ENCODE assay signal across 34 mouse cellular contexts in the genomic region with DNA sequence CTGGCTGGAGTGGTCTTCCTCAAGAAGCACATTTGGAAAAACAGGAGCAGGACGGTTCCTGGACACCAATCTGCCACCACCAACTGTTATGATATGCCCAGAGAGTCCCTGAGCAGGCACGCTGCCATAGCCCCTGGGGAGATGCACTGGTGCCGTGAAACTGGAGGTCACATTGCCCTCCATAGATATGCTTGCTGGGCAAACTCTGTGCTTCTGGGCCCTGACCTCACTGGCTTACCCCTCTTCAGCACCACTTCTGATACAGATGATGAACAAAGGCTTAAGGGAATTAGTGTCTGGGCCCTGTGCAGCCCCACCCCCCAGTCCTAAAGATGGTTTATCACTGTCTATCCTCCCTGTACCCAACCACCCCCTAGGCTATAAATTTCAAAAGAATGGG. TPM values are rescaled to one million over a fixed set of nuclear protein-coding genes. Genes with fewer than 3 reads are reported as not detected.
DNase-seq lines count a peak whose midpoint lies in the region; ATAC-seq lines count a peak whose summit lies in the region.
"Had no signal": no experiment of that assay in that cellular context is flagged by ENCODE, and none has a peak within 500 bp of the region (broad histone marks: within the 10 kb centered on the region; RNA-seq: fewer than 3 reads in every experiment).

No protein-coding gene starts in this region.

- no peak overlapping the region for H3K4me2 ChIP-seq in heart, embryonic 13.5 days
- no peak overlapping the region for H3K4me2 ChIP-seq in hindbrain, embryonic 16.5 days (ENCODE audit: low read length)
- H3K4me2 ChIP-seq: embryonic facial prominence, embryonic 13.5 days; intestine, embryonic 15.5 days; lung, embryonic 14.5 days; neural tube, embryonic 12.5 days; stomach, embryonic 15.5 days had no signal

- 29% methylated on average over 3 of the region's 3 CpGs for WGBS in heart, embryonic 13.5 days
- WGBS in hindbrain, embryonic 10.5 days = 58% methylated on average over 3 of the region's 3 CpGs
- 54% methylated on average over 3 of the region's 3 CpGs for WGBS in hindbrain, embryonic 16.5 days
- WGBS in embryonic facial prominence, embryonic 10.5 days = 65% methylated on average over 3 of the region's 3 CpGs
- 37% methylated on average over 3 of the region's 3 CpGs for WGBS in limb, embryonic 10.5 days

- H3K9me3 ChIP-seq in heart, embryonic 13.5 days = no peaks in the 10 kb centered on the region
- H3K9me3 ChIP-seq in hindbrain, embryonic 10.5 days = no peaks in the 10 kb centered on the region
- H3K9me3 ChIP-seq in hindbrain, embryonic 16.5 days (ENCODE audit: control insufficient read depth, low read length) = no peaks in the 10 kb centered on the region
- H3K9me3 ChIP-seq in embryonic facial prominence, embryonic 10.5 days = no peaks in the 10 kb centered on the region
- H3K9me3 ChIP-seq in limb, embryonic 10.5 days (replicated peaks) = no peaks in the 10 kb centered on the region
- H3K9me3 ChIP-seq: embryonic facial prominence, embryonic 13.5 days; intestine, embryonic 15.5 days; midbrain, embryonic 10.5 days; neural tube, embryonic 12.5 days; stomach, embryonic 15.5 days had no signal

- H3K27me3 ChIP-seq in heart, embryonic 13.5 days (replicated peaks) = no peaks in the 10 kb centered on the region
- H3K27me3 ChIP-seq in hindbrain, embryonic 10.5 days (ENCODE audit: insufficient read depth, poor library complexity, severe bottlenecking) = no peaks in the 10 kb centered on the region
- no peaks in the 10 kb centered on the region for H3K27me3 ChIP-seq in hindbrain, embryonic 16.5 days (replicated peaks; ENCODE audit: control insufficient read depth, insufficient read depth, low read length)
- H3K27me3 ChIP-seq in embryonic facial prominence, embryonic 10.5 days (replicated peaks; ENCODE audit: low read depth, poor library complexity, severe bottlenecking) = no peaks in the 10 kb centered on the region
- H3K27me3 ChIP-seq in limb, embryonic 10.5 days (ENCODE audit: low read depth, poor library complexity, severe bottlenecking) = no peaks in the 10 kb centered on the region
- H3K27me3 ChIP-seq: embryonic facial prominence, embryonic 13.5 days; intestine, embryonic 15.5 days; neural tube, embryonic 12.5 days; stomach, embryonic 15.5 days had no signal

- H3K36me3 ChIP-seq in heart, embryonic 13.5 days = no peaks in the 10 kb centered on the region
- no peaks in the 10 kb centered on the region for H3K36me3 ChIP-seq in hindbrain, embryonic 10.5 days
- no peaks in the 10 kb centered on the region for H3K36me3 ChIP-seq in hindbrain, embryonic 16.5 days (ENCODE audit: control insufficient read depth, insufficient read depth, low read length)
- H3K36me3 ChIP-seq in embryonic facial prominence, embryonic 10.5 days (replicated peaks) = no peaks in the 10 kb centered on the region
- no peaks in the 10 kb centered on the region for H3K36me3 ChIP-seq in limb, embryonic 10.5 days
- H3K36me3 ChIP-seq: embryonic facial prominence, embryonic 13.5 days; intestine, embryonic 15.5 days; midbrain, embryonic 10.5 days; neural tube, embryonic 12.5 days; stomach, embryonic 15.5 days had no signal

- ATAC-seq in heart, embryonic 13.5 days (ENCODE audit: extremely low read depth, insufficient number of reproducible peaks, low FRiP score, low TSS enrichment) = no peak
- ATAC-seq in hindbrain, embryonic 16.5 days = no peak
- ATAC-seq: hindbrain, postnatal 0 days; intestine, embryonic 15.5 days had no signal

- intact Hi-C loops in heart, postnatal 36 days (cut with DNase I) = no loop called here

- H3K9ac ChIP-seq in heart, embryonic 13.5 days = peak overlapping the region; percentile 50
- H3K9ac ChIP-seq in hindbrain, embryonic 16.5 days (ENCODE audit: low read depth, low read length) = no peak overlapping the region
- H3K9ac ChIP-seq: embryonic facial prominence, embryonic 13.5 days; intestine, embryonic 15.5 days; liver, embryonic 14.5 days; lung, embryonic 14.5 days; neural tube, embryonic 12.5 days; stomach, embryonic 15.5 days had no signal

- H3K4me1 ChIP-seq in heart, embryonic 13.5 days = peaks cover 56% of the 10 kb centered on the region
- peaks cover 49% of the 10 kb centered on the region for H3K4me1 ChIP-seq in hindbrain, embryonic 10.5 days (replicated peaks)
- H3K4me1 ChIP-seq in hindbrain, embryonic 16.5 days (ENCODE audit: control insufficient read depth, insufficient read depth, low read depth, low read length) = no peaks in the 10 kb centered on the region
- H3K4me1 ChIP-seq in embryonic facial prominence, embryonic 10.5 days = peaks cover 55% of the 10 kb centered on the region
- H3K4me1 ChIP-seq in limb, embryonic 10.5 days = peaks cover 57% of the 10 kb centered on the region

- H3K4me3 ChIP-seq in heart, embryonic 13.5 days = no peak overlapping the region
- H3K4me3 ChIP-seq in hindbrain, embryonic 10.5 days = no peak overlapping the region
- no peak overlapping the region for H3K4me3 ChIP-seq in hindbrain, embryonic 16.5 days (ENCODE audit: low read length)
- no peak overlapping the region for H3K4me3 ChIP-seq in embryonic facial prominence, embryonic 10.5 days
- H3K4me3 ChIP-seq in limb, embryonic 10.5 days = no peak overlapping the region
- H3K4me3 ChIP-seq: embryonic facial prominence, embryonic 13.5 days; intestine, embryonic 15.5 days; midbrain, embryonic 10.5 days; myocyte; neural tube, embryonic 12.5 days; stomach, embryonic 15.5 days had no signal

- H3K27ac ChIP-seq in heart, embryonic 13.5 days (replicated peaks) = peak overlapping the region; percentile 82
- peak overlapping the region; percentile 57 for H3K27ac ChIP-seq in hindbrain, embryonic 10.5 days
- no peak overlapping the region for H3K27ac ChIP-seq in hindbrain, embryonic 16.5 days (ENCODE audit: low read depth, low read length)
- peak overlapping the region; percentile 67 for H3K27ac ChIP-seq in embryonic facial prominence, embryonic 10.5 days (replicated peaks)
- H3K27ac ChIP-seq in limb, embryonic 10.5 days = peak overlapping the region; percentile 32
- H3K27ac ChIP-seq: embryonic facial prominence, embryonic 13.5 days; hindbrain, postnatal 0 days; intestine, embryonic 15.5 days; kidney, postnatal 0 days; liver, embryonic 14.5 days; midbrain, embryonic 10.5 days; neural tube, embryonic 12.5 days; stomach, embryonic 15.5 days had no signal

- DNase-seq in heart, postnatal 36 days = no peak
- DNase-seq in hindbrain, embryonic 10.5 days (ENCODE audit: low spot score) = no peak
- no peak for DNase-seq in embryonic facial prominence, embryonic 10.5 days (ENCODE audit: low spot score)
- DNase-seq in limb, embryonic 10.5 days (ENCODE audit: low spot score) = no peak
- no peak for DNase-seq in thymus, postnatal 4 days
- DNase-seq: adrenal gland, postnatal 25 days; B cell, adult 2 months; cerebellum, adult 11-12 months; cerebellum, adult 9-11 months; embryo, embryonic 11 days; gastrocnemius, postnatal 10 days; kidney, adult 2 months; layer of hippocampus, postnatal 36 days; left cerebral cortex, postnatal 4 days; liver; lung, embryonic 14.5 days; lung, postnatal 14 days; right cerebral cortex, postnatal 25 days; thymus, postnatal 25 days had no signal

RNA-seq across cellular contexts. Expression of a gene that starts 6.4 kb away (rescaled TPM):
- polyA plus RNA-seq in heart, embryonic 13.5 days (2015; fragmentation: Nextera tagmentation; extraction: Ambion mirVana) = 1.6 and 1.7 TPM in 2 replicates
- total RNA-seq in heart, postnatal 36 days (2021) = not detected
- 2.5 and 3.1 TPM in 2 replicates for polyA plus RNA-seq in hindbrain, embryonic 10.5 days (2016; fragmentation: Nextera tagmentation; extraction: Ambion mirVana)
- 0.36 TPM in 1 of 2 replicates, not detected in the other for polyA plus RNA-seq in hindbrain, embryonic 16.5 days (2015; fragmentation: Nextera tagmentation; extraction: Ambion mirVana)
- 0.55 and 0.68 TPM in 2 replicates for polyA plus RNA-seq in embryonic facial prominence, embryonic 10.5 days (2016; fragmentation: Nextera tagmentation; extraction: Ambion mirVana)
- 0.64 and 0.89 TPM in 2 replicates for polyA plus RNA-seq in limb, embryonic 10.5 days (2016; fragmentation: Nextera tagmentation; extraction: Ambion mirVana)
- total RNA-seq: adrenal gland, postnatal 25 days; hindbrain, postnatal 0 days; megakaryocyte progenitor cell, adult 5-6 weeks had no signal
- polyA plus RNA-seq: embryonic facial prominence, embryonic 13.5 days; kidney, adult 2 months; myocyte had no signal

RNA-seq across cellular contexts. Expression of a gene that starts 37.3 kb away (rescaled TPM):
- polyA plus RNA-seq in heart, embryonic 13.5 days (2015; fragmentation: Nextera tagmentation; extraction: Ambion mirVana) = not detected in 2 replicates
- total RNA-seq in heart, postnatal 36 days (2021) = not detected
- polyA plus RNA-seq in hindbrain, embryonic 10.5 days (2016; fragmentation: Nextera tagmentation; extraction: Ambion mirVana) = 0.17 and 0.22 TPM in 2 replicates
- polyA plus RNA-seq in hindbrain, embryonic 16.5 days (2015; fragmentation: Nextera tagmentation; extraction: Ambion mirVana) = 0.07 and 0.08 TPM in 2 replicates
- 0.39 and 0.50 TPM in 2 replicates for polyA plus RNA-seq in embryonic facial prominence, embryonic 10.5 days (2016; fragmentation: Nextera tagmentation; extraction: Ambion mirVana)
- 0.11 and 0.16 TPM in 2 replicates for polyA plus RNA-seq in limb, embryonic 10.5 days (2016; fragmentation: Nextera tagmentation; extraction: Ambion mirVana)
- total RNA-seq: adrenal gland, adult 18-20 months; layer of hippocampus, postnatal 36 days had no signal
- polyA plus RNA-seq: forebrain, embryonic 11.5 days; hindbrain, embryonic 11.5 days; midbrain, embryonic 10.5 days; myocyte; neural tube, embryonic 12.5 days had no signal
